Mouse (Mus musculus): ENCODE data around the gene Psmd9.
A peak's percentile ranks its signal among the peaks of the same experiment; 100 is the strongest.

The Psmd9 gene

DNA sequence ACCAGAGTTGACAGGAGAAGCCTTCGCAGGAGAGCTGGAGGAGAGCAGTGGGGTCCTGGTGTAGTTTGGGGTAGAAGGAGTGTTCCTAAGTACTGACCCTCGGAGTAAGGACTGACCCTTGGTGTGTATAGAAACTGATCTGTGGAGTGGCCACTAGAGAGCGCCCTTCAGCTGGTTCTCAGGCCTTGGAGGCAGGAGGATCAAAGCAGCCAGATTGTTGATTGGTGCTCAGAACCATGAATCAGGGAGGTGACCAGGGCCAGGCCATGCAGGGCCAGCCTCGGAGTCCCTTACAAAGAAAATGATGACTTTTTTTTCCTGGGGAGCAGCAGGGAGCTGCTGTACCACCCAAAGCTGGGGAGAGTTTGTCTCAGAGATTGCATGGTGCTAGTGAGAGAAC, 76.3 kb downstream of the Psmd9 start:
- no peak for DNase-seq (ENCODE audit: low read depth, low spot score)

DNA sequence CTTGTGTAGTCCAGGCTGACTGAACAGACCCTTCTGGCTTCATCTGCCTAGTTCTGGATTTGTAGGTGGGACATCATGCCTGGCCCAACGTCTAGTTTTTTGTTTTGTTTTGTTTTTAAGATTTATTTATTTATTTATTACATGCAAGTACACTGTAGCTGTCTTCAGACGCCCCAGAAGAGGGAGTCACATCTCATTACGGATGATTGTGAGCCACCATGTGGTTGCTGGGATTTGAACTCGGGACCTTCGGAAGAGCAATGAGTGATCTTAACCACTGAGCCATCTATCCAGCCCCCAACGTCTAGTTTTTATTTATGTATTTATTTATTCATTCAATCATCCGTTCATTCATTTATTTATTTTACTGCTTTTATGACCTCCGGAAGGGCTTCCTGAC, 82.2 kb downstream of the Psmd9 start:
- DNase-seq (ENCODE audit: low read depth, low spot score) = no peak

DNA sequence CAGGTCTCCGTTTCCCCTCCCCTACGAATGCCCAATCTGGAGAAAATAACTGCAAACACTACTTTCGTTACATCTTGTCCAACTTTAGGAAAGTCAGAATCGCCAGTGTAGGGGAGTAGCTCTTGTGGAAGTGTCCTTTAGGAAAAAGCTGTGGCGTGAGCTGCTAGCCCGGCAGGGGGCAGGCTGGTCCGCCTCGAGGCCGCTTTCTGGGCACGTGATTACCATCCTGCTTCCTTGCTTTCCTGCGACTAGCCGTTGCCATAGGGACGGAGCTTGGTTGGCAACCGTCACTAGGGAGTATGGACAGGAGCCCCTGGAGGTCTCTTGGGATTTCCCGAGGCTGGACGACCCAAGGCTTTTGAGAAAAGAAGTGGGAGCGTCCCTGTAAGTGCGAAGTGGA, 82.6 kb downstream of the Psmd9 start, which contains the start of gene Wdr66:
TSS of gene Wdr66 (plus strand) at position 269 of the 400 bp plus-strand sequence.
- peak; percentile 70 for DNase-seq (ENCODE audit: low read depth, low spot score)

DNA sequence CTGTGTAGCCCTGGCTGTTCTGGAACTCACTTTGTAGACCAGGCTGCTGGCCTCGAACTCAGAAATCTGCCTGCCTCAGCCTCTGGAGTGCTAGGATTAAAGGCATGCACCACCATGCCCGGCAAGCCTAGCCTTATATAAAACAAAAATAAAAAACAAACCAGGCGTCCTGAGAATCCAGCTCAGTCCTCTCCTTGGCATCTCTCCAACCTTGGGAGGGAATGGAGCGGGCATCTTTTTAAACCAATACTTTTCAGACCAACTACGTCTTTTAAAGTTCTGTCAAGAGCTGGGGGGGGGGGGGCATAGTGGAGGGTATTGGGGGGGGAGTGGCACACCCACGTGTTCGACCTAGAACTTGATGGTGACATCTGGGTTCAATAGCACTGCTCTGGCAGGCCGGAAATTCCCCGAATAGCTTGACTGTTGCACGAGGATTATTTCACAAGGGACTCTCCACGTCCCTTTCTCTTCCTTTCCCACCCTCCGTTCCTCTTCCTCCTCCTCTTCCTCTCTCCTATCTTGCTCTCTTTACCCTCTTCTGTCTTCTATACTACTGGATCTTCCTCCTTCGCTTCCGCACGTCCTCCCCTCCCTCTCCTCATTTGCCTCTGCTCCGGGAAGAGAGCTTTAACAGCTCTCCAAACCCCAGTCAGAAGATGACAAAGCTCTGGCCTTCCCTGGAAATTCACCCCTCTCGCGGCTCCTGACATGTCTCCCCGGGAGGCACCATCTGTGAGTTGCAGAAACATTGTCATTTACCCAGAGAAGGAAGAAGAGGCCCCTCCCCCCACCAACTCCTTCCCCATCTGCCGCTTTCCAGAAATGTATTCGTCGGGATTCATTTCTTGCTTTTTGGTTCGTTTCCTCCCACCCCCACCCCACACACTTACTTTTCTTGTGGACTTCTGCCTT, 87.9 kb downstream of the Psmd9 start:
- no peak for DNase-seq (ENCODE audit: low read depth, low spot score)

DNA sequence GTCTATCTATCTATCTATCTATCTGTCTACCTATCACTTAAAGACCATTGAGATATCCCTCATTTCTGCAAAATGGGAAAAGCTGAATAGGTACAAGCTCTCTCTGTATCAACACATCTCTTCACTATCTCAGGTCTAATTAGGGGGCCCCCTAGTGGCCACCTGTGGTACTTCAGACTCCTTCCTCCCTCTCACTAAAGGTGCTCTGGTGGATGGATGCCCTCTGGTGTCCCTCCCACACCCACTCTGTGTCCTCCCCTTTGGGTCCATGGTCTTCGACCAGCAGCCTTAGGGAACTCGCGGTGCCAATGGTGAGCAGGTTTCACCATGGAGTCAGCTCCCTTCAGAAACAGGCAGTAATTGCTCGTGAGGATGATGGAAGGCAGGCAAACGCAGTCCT, 89.8 kb downstream of the Psmd9 start:
- no peak for DNase-seq (ENCODE audit: low read depth, low spot score)

DNA sequence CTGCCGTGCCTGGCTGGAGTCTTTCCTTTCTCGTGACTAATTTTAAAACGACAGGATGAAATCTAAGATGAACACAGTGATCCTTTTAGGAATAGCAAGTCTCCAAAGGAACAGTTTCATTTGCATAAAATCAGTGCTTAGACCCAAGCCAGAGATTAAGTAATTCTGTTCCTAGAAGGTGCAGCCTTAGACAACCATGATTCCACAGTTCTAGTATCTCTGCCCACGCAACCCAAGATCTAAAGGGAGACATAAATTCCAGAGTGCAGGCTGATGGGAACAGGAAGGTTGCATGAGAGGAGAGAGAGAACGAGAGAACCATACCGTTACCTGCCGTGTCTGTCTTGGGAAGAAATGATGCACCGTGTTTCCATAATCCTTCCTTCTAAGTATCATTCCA, 91.5 kb downstream of the Psmd9 start:
- DNase-seq (ENCODE audit: low read depth, low spot score) = no peak

DNA sequence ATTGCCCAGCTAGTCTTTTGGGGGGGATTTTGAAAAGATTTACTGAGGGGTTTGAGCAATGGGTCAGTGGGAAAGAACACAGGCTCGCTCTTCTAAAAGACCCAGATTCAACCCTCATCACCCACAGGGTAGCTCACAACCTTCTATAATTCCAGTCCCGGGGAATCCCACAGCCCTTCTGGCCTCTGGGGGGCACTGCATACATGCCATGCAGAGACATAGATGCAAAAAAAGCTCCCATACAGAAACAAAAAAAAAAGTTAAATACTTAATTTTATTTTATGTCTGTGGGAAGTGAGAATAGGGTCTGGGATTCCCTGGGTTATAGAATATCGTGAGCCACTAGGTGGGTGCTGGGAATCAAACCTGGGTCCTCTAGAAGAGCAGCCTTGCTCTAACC, 97.7 kb downstream of the Psmd9 start:
- DNase-seq (ENCODE audit: low read depth, low spot score) = no peak

DNA sequence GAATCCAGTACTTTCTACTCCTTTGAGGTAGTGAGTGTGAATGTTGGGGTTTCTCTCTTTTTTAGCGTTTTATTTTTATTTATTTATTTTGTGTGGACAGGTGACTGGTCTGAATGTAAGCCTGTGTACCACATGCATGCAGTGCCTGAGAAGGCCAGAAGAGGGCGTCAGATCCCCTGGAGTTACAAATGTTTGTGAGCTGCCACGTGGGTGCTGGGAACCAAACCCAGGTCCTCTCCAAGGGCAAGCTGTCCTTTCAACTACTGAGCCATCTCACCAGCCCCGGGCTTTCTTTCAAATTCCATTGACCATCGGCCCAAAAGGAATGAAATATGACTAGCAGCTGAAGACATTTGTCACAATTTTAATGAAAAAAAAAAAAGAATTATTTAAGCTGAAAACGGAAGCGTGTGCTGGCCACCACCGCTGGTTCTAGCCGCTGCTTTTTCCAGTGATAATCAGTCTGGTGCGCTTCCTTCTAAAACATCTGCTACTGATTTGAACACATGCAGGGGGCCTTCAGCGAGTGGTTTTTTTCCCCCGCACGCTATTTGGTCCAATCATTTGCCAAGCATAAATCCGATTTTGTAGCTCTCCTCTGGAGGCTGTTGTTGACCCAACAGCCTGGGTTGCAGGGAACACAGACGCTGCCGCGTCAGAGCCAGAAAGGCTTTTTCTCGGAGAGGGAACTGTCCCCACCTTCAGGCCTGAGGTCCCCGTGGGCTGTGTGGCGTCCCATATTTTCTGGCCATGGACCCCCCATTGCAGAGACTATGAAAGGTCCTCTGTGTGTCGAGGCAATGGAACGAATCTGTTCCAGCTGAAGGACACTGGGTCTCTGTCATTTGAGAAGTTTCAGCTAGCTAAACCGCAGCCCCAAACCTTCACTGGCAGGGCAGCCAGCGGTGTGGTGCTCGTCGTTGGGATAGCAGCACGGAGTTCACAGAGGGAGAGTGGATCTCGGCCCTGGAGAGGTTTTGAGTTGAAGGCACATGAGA, 99.6 kb downstream of the Psmd9 start:
- DNase-seq (ENCODE audit: low read depth, low spot score) = no peak

DNA sequence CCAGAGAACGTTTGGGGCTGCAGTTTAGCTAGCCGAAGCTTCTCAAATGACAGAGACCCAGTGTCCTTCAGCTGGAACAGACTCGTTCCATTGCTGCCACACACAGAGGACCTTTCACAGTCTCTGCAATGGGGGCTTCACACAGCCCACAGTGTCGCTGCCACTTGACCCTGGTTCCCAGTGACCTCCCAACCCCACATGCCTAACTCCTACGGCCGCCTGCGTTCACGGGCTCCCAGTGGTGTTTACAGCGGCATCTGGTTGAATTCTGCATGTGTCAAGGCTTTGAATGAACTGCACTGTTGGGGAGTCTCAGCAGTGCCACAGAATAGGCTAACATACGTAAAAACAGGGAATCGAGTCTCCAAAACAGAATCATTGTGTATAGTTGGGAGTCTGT, 101.7 kb downstream of the Psmd9 start:
- no peak for DNase-seq (ENCODE audit: low read depth, low spot score)

DNA sequence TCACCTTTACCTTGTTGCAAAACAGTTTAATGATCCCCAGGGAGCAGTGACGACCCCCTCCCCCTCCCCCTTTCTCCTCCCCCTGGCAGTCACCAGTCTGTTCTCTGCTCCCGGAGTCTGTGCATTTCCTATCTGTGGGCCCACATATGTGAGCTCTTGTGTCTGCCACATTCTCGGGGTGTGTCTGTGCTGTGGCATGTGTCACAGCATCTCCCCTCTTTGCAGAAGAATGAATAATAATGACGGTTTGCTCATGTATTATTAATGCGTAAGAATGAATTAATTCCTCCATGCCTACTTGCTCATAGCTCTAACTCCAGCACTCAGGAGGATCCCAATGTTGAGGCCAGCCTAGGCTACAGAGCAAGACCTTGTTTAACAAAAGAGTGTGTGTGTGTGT, 103.7 kb downstream of the Psmd9 start:
- DNase-seq (ENCODE audit: low read depth, low spot score) = no peak

DNA sequence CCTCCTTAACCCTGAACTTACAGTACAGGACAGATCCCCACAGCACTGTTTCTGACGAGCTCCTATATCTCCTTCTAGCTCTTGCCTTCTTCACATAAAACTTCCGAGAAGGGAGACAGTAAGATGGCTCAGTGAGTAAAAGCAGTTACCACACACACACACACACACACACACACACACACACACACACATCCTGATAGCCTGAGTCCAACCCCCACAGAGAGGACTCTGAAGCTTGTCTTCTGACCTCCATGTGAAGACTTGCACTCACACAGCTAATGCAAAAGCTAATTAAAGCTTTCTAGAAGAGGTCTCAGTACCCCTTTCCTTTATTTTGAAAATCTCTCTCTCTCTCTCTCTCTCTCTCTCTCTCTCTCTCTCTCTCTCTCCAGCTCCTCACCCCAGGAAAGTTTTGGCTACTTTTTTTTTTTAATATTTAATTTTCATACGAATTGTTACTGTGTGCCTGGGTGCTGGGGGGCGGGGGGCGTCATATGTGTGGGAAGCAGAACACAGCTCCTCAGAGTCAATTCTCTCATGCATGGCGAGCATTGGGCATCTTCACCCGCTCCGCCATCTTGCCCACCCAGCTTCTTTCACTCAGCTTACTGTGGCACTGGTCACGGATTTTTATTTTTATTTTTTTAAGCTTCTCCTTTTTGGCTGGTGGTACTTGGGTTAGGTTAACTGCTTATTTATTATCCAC, 107.6 kb downstream of the Psmd9 start:
- no peak for DNase-seq (ENCODE audit: low read depth, low spot score)

DNA sequence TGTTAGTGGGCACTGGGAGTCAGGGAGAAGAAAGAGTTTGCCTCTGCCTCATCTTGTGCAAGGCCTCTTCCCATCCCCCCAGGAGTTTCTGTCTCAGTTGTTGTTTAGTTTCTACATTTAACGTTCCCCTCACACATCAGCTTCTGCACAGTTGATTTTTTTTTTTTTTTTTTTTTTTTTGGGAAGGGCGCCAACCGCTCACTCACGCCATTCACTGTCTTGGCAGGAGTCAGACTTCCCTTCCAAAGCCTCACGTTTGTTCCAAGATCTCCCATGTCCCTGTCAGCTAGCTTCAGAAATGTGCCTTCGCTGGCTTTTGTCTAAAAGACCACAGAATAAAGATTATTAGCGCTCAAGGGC, 108.1 kb downstream of the Psmd9 start:
- no peak for DNase-seq (ENCODE audit: low read depth, low spot score)

DNA sequence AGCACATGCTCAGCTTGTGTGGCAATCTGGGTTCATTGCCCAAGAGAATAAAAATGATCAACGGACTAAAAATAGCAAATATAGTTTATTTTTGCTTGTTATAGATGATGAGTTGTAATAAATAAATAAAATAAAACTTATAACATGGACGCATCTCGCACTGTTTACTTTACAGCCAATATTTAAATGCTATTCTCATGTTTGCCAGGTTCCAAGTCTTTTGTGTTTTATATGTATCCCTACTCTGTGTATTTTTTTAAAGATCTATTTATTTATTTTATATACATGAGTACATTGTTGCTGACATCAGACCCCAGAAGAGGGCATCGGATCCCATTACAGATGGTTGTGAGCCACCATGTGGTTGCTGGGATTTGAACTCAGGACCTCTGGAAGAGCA, 108.5 kb downstream of the Psmd9 start:
- no peak for DNase-seq (ENCODE audit: low read depth, low spot score)

DNA sequence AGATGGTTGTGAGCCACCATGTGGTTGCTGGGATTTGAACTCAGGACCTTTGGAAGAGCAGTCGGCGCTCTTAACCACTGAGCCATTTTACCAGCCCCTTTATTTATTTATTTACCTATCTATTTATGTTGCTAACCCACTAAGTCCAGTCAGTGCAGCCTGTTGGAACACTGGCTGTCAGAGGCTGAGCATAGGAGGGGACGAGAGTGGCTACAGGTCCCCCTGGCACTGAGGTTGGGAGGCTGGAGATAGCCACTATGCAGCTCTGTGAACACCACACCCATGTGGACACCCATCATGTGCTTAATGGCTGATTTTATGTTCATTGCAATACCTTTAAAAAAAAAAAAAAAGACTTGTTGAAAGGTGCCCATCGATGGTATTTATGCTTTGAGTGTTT, 110.0 kb downstream of the Psmd9 start:
- DNase-seq (ENCODE audit: low read depth, low spot score) = no peak

DNA sequence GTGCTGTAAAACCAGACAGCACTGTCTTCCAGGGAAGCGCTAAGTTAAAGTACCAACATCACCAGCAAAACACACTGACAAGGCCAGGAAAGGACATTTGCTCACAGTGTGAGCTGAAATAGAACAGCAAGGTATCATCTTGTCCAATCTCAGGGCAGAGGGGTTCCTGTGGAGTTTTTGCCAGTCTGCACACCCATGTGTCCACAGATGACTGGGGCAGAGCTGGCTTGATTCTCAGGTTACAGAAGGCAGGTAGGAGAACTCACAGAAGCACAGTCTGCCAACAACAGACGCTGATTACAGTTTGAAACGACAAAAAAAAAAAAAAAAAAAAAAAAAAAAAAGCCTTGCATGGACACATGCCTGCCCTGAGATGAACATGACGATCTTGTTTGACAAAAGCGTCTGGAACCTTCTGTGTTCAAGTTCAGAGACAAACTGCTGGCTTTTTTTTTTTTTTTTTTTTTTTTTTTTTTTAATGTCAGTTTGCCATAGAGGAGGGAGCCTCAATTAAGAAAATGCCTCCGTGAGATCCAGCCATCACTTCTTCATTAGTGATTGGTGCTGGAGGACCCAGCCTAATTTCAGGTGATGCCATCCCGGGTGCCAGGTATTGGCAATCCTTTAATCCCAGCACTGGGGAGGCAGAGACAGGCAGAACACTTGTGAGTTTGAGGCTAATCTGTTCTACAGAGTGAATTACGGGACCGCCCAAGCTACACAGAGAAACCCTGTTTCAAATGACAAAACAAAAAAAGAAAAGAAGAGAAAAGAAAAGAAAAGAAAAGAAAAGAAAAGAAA, 112.3 kb downstream of the Psmd9 start:
- DNase-seq (ENCODE audit: low read depth, low spot score) = no peak

DNA sequence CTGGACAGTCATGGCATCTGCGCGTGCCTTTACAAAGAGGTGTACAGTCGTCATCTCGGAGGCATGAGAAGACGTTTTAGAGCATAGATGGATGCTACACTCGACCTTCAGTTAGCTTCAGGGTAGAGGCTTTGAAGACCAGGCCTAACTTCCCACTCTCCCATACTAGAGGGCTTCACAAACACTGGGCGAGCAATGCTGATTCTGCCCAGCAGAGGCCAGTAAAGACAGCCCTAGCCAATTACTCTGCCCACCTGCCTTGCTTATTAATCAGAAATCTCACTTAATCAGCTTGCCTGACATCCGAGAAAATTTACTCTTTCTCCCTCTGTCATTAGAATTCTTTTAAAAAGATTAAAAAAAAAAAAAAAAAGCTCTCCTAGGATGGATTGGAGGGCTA, 116.0 kb downstream of the Psmd9 start:
- no peak for DNase-seq (ENCODE audit: low read depth, low spot score)

DNA sequence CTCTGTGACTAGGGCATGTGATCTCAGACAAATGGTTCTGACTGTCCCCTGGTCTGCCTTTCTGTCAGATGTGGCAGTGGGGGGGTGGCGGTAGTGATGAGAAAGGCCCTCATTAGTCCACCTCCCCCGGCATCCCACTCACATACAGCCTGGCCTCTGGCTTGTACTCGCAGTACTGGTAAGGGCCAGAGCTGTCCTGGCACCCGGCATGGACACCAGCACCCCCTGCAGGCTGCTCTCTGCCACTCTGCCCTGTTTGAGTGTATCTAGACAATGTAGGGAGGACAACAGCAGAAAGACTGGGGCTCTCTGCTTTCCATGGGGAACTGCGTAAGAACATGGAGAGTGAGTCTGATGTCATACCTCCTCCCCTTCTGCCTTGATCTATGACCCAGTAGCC, 118.9 kb downstream of the Psmd9 start:
- no peak for DNase-seq (ENCODE audit: low read depth, low spot score)

DNA sequence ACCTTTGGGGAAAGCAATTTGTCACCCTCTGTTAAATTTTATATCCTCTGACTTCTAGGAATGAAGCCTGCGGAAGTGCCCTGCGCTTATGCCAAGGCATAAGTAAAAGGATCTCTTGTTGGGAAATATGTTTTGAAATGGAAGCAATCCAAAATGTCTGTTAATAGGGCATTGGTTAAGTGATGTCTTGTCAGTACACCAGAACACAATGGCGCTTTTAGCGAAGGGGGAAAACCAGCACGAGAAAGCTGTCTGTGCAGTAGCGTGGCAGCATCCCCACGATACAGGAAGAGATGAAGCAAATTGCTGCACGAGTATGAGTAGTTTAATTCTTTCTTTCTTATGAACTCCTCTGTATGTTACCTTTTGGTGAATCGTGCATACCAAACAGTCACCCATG, 125.4 kb downstream of the Psmd9 start:
- no peak for DNase-seq (ENCODE audit: low read depth, low spot score)

DNA sequence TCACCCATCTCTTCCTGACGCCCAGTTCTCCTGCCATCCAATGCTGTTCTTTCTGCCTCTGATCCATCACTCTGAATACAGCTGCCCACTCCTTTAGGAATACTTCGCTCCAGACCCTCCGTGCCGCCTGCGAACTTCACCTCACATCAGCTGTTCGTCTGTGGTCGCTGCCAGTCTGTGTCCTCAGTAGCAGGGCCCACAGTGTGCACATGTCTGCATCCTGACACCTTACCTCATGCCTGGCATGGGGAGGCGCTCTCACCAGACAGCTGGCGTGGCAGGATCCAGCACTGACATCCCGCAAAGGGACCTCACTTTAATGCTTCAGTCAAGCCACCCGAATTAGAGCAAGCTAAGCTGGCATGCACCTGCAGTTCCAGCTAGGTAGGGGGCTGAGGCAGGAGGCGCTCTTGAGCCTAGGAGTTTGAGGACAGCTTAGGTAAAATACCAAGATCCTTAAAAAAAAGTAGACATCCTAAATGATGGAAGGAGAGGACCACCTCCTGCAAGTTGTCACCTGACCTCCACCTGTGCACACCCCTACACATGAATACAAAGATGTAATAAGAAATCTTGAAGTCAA, 127.1 kb downstream of the Psmd9 start:
- DNase-seq (ENCODE audit: low read depth, low spot score) = no peak

DNA sequence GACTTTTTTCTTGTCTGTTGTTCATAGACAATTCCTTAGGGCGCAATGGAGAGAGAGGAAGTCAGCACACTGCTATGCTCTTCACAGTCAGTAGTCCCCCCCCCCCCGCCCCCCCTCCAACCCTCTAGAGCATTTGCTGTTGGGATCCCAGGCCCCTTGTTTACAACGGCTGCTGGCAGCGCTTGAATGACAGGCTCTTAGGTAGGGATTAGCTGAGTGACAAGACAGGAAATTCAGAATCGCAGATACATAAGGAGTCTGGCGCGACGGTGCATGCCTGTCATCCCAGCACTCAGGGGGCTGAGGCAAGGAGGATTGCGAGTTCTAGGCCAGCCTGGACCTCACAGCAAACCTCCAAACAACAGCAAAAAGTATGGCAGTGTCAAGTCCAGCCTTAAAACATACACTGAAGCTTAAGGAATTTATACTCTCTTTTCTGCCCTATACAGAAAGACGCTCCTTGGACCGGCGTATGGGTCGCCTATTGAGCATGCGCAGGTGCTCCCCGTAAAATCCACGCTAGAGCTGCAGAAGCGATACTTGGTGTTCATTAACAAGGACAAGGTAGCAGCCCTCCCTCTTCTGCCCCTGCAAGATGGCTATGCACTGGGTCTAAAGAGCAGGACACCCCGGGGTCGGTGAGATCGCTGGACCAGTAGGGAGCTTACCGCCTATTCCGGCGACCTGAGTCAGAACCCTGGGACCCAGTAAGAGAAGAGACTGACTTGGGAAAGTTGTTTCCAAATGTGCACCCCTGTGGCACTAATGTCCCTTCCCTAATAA, 128.0 kb downstream of the Psmd9 start:
- no peak for DNase-seq (ENCODE audit: low read depth, low spot score)
